Comparison of ENCODE assay signal across 9 mouse cellular contexts in genomic region chr11:78466242-78466912, GRCm38 (mm10). TPM values are rescaled to one million over a fixed set of nuclear protein-coding genes. Genes with fewer than 3 reads are reported as not detected.
DNase-seq lines count a peak whose midpoint lies in the region; ATAC-seq and TF ChIP-seq lines count a peak whose summit lies in the region.
"Had no signal": no experiment of that assay in that cellular context is flagged by ENCODE, and none has a peak within 500 bp of the region (broad histone marks: within the 10 kb centered on the region; RNA-seq: fewer than 3 reads in every experiment).

No protein-coding gene starts in this region.

- no peak overlapping the region for H3K4me3 ChIP-seq in C2C12 (ENCODE audit: insufficient read depth, poor library complexity, severe bottlenecking)
- peak overlapping the region; percentile 50 for H3K4me3 ChIP-seq in forebrain, postnatal 0 days (ENCODE audit: low read depth, low read length)
- peak overlapping the region; percentile 65 for H3K4me3 ChIP-seq in liver, embryonic 13.5 days (replicated peaks)

- 49% methylated on average over 23 of the region's 23 CpGs for WGBS in forebrain, postnatal 0 days
- 66% methylated on average over 23 of the region's 23 CpGs for WGBS in liver, embryonic 13.5 days (ENCODE audit: insufficient replicate concordance)

- H3K27me3 ChIP-seq in C2C12 (ENCODE audit: control insufficient read depth, insufficient read depth, insufficient read length), result no peaks in the 10 kb centered on the region
- no peaks in the 10 kb centered on the region for H3K27me3 ChIP-seq in forebrain, postnatal 0 days (ENCODE audit: insufficient read depth, low read length)
- H3K27me3 ChIP-seq in liver, embryonic 13.5 days, result no peaks in the 10 kb centered on the region

- H3K79me2 ChIP-seq in C2C12 (ENCODE audit: control insufficient read depth, insufficient read depth), result no peaks in the 10 kb centered on the region

- peak overlapping the region; percentile 93 for H3ac ChIP-seq in C2C12 (ENCODE audit: control insufficient read depth, insufficient read length, low read depth)

- H3K79me3 ChIP-seq in C2C12 (ENCODE audit: low read depth), result no peaks in the 10 kb centered on the region

- no peak; the same call in 1 of the 2 replicates for ATAC-seq in forebrain, postnatal 0 days
- ATAC-seq in liver, embryonic 13.5 days (ENCODE audit: low read depth), result peak; percentile 6; the same call in 1 of the 2 replicates

- H3K27ac ChIP-seq in forebrain, postnatal 0 days (ENCODE audit: low read depth, low read length), result peak overlapping the region; percentile 71; the same call in 1 of the 2 replicates
- no peak overlapping the region for H3K27ac ChIP-seq in liver, embryonic 13.5 days

- no peaks in the 10 kb centered on the region for H3K36me3 ChIP-seq in C2C12 (ENCODE audit: control insufficient read depth, insufficient read depth)
- H3K36me3 ChIP-seq in forebrain, postnatal 0 days (ENCODE audit: insufficient read depth), result no peaks in the 10 kb centered on the region; the same call in 1 of the 2 replicates
- H3K36me3 ChIP-seq in liver, embryonic 13.5 days, result no peaks in the 10 kb centered on the region

- DNase-seq in cerebellum, postnatal 14 days, result peak; percentile 40 to 53
- DNase-seq in cerebellum, postnatal 36 days, result no peak
- no peak for DNase-seq in forebrain, postnatal 0 days
- no peak for DNase-seq in liver, embryonic 13.5 days
- DNase-seq in T-cell, adult 2 months (ENCODE audit: low spot score), result no peak
- no peak for DNase-seq in thymus, postnatal 14 days
- no peak for DNase-seq in adrenal gland, postnatal 4 days (ENCODE audit: low spot score in 2 of 2)

- peak overlapping the region; percentile 65 for H3K9ac ChIP-seq in forebrain, postnatal 0 days
- H3K9ac ChIP-seq in liver, embryonic 13.5 days, result peak overlapping the region; percentile 74; the same call in 1 of the 2 replicates

- no peak for TF ChIP-seq CTCF in C2C12 (IDR thresholded peaks at IDR 0.05; ENCODE audit: control insufficient read depth, insufficient read depth, insufficient read length)
- no peak for TF ChIP-seq CTCF in forebrain, postnatal 0 days (IDR thresholded peaks at IDR 0.05; ENCODE audit: low read depth)

- peaks cover 11% of the 10 kb centered on the region; the same call in 1 of the 2 replicates for H3K4me1 ChIP-seq in forebrain, postnatal 0 days (ENCODE audit: insufficient read depth)
- peaks cover 43% of the 10 kb centered on the region for H3K4me1 ChIP-seq in liver, embryonic 13.5 days (replicated peaks)

- H3K9me3 ChIP-seq in forebrain, postnatal 0 days (ENCODE audit: low read length), result no peaks in the 10 kb centered on the region
- peaks cover 4% of the 10 kb centered on the region; the same call in 1 of the 2 replicates for H3K9me3 ChIP-seq in liver, embryonic 13.5 days (replicated peaks)

- peak overlapping the region; percentile 66 for H3K4me2 ChIP-seq in forebrain, postnatal 0 days (ENCODE audit: low read depth)
- H3K4me2 ChIP-seq in liver, embryonic 13.5 days, result peak overlapping the region; percentile 87

TF ChIP-seq in C2C12, 6 proteins besides CTCF, POLR2A, EP300 and RAD21:
- TF ChIP-seq MAX (IDR thresholded peaks at IDR 0.05), result peak; percentile 5
- no peak for TF ChIP-seq CEBPB (IDR thresholded peaks at IDR 0.05; ENCODE audit: low read depth)

RNA-seq across cellular contexts. Expression of gene Slc46a1, which starts 0.9 kb away (rescaled TPM):
- polyA plus RNA-seq in C2C12 (2012; fragmentation: generic; extraction: Trizol), result 7.3 TPM
- 10.8 and 11.2 TPM in 2 replicates for total RNA-seq in forebrain, postnatal 0 days (2014; rRNA removed)
- polyA plus RNA-seq in forebrain, postnatal 0 days (2015; fragmentation: Nextera tagmentation; extraction: Ambion mirVana), result 16.5 and 18.8 TPM in 2 replicates
- 6.1 and 6.5 TPM in 2 replicates for polyA plus RNA-seq in liver, embryonic 13.5 days (2015; fragmentation: Nextera tagmentation; extraction: Ambion mirVana)
- total RNA-seq in adrenal gland, postnatal 4 days (2021), result 10 to 100 TPM; 15.4 to 16.7 TPM

RNA-seq across cellular contexts. Expression of gene Sarm1, which starts 31.2 kb away (rescaled TPM):
- polyA plus RNA-seq in C2C12 (2012; fragmentation: generic; extraction: Trizol), result 0.19 TPM
- 47.5 and 48.3 TPM in 2 replicates for total RNA-seq in forebrain, postnatal 0 days (2014; rRNA removed)
- polyA plus RNA-seq in forebrain, postnatal 0 days (2015; fragmentation: Nextera tagmentation; extraction: Ambion mirVana), result 32.7 and 34.7 TPM in 2 replicates
- polyA plus RNA-seq in liver, embryonic 13.5 days (2015; fragmentation: Nextera tagmentation; extraction: Ambion mirVana), result 0.16 and 0.29 TPM in 2 replicates
- total RNA-seq in adrenal gland, postnatal 4 days (2021), result 10 to 100 TPM in 1 of 2 experiments, 1 to 10 TPM in 1; 7.7 to 10.2 TPM

RNA-seq across cellular contexts. Expression of gene Vtn, which starts 32.5 kb away (rescaled TPM):
- not detected for polyA plus RNA-seq in C2C12 (2012; fragmentation: generic; extraction: Trizol)
- total RNA-seq in forebrain, postnatal 0 days (2014; rRNA removed), result 82.8 and 94.4 TPM in 2 replicates
- 111 and 129 TPM in 2 replicates for polyA plus RNA-seq in forebrain, postnatal 0 days (2015; fragmentation: Nextera tagmentation; extraction: Ambion mirVana)
- polyA plus RNA-seq in liver, embryonic 13.5 days (2015; fragmentation: Nextera tagmentation; extraction: Ambion mirVana), result 297 and 348 TPM in 2 replicates
- total RNA-seq in adrenal gland, postnatal 4 days (2021), result 100 to 1,000 TPM in 1 of 2 experiments, 10 to 100 TPM in 1; 10.1 to 212 TPM

RNA-seq across cellular contexts. Expression of gene Sebox, which starts 36.9 kb away (rescaled TPM):
- 0.02 TPM for polyA plus RNA-seq in C2C12 (2012; fragmentation: generic; extraction: Trizol)
- total RNA-seq in forebrain, postnatal 0 days (2014; rRNA removed), result 0.14 and 0.15 TPM in 2 replicates
- 0.35 TPM in 1 of 2 replicates, not detected in the other for polyA plus RNA-seq in forebrain, postnatal 0 days (2015; fragmentation: Nextera tagmentation; extraction: Ambion mirVana)
- polyA plus RNA-seq in liver, embryonic 13.5 days (2015; fragmentation: Nextera tagmentation; extraction: Ambion mirVana), result 0.09 and 0.24 TPM in 2 replicates
- not detected for total RNA-seq in adrenal gland, postnatal 4 days (2021)

RNA-seq across cellular contexts. Expression of gene Slc13a2, which starts 44.4 kb away (rescaled TPM):
- not detected for polyA plus RNA-seq in C2C12 (2012; fragmentation: generic; extraction: Trizol)
- not detected in 2 replicates for total RNA-seq in forebrain, postnatal 0 days (2014; rRNA removed)
- polyA plus RNA-seq in forebrain, postnatal 0 days (2015; fragmentation: Nextera tagmentation; extraction: Ambion mirVana), result not detected in 2 replicates
- polyA plus RNA-seq in liver, embryonic 13.5 days (2015; fragmentation: Nextera tagmentation; extraction: Ambion mirVana), result 0.07 TPM in 1 of 2 replicates, not detected in the other
- 1 to 10 TPM in 1 of 2 experiments, under 1 TPM in 1; 0.11 to 1.8 TPM for total RNA-seq in adrenal gland, postnatal 4 days (2021)
- total RNA-seq: layer of hippocampus, postnatal 10 days had no signal

Comparison
In these comparisons a context has a peak if more than half of its experiments do, and no peak if none do; other contexts are left out.
1. DNase-seq: peak in cerebellum, postnatal 14 days (2 of 2); none in cerebellum, postnatal 36 days (0 of 2), forebrain, postnatal 0 days (single experiment), liver, embryonic 13.5 days (single experiment), T-cell, adult 2 months (single experiment), thymus, postnatal 14 days (single experiment) and adrenal gland, postnatal 4 days (0 of 2).
2. RNA of gene Sarm1, which starts 31.2 kb away (polyA plus RNA-seq): 32.7 to 34.7 TPM in forebrain, postnatal 0 days; 0.19 TPM in C2C12 (single experiment) and 0.16 to 0.29 TPM in liver, embryonic 13.5 days; every median in the first group is over 10 times any median in the second.
3. RNA of gene Vtn, which starts 32.5 kb away (polyA plus RNA-seq): 297 to 348 TPM in liver, embryonic 13.5 days and 111 to 129 TPM in forebrain, postnatal 0 days; not detected in C2C12 (single experiment); every median in the first group is over 100 times any median in the second.